ENCODE assay signal across 11 mouse cellular contexts in genomic region chr7:69398299-69398698, GRCm38 (mm10).
DNase-seq lines count a peak whose midpoint lies in the region; ATAC-seq and TF ChIP-seq lines count a peak whose summit lies in the region.
"Had no signal": no experiment of that assay in that cellular context is flagged by ENCODE, and none has a peak within 500 bp of the region (broad histone marks: within the 10 kb centered on the region; RNA-seq: fewer than 3 reads in every experiment).

No protein-coding gene starts in this region.

- H3K9me3 ChIP-seq in forebrain, embryonic 11.5 days (ENCODE audit: control insufficient read depth, low read length) = no peaks in the 10 kb centered on the region
- no peaks in the 10 kb centered on the region for H3K9me3 ChIP-seq in forebrain, embryonic 15.5 days
- H3K9me3 ChIP-seq in ES-E14 (ENCODE audit: control insufficient read depth, insufficient read depth, low read depth, low read length) = no peaks in the 10 kb centered on the region
- H3K9me3 ChIP-seq in forebrain, embryonic 12.5 days = no peaks in the 10 kb centered on the region

- H3K36me3 ChIP-seq in forebrain, embryonic 11.5 days (ENCODE audit: control insufficient read depth, insufficient read depth, low read length) = no peaks in the 10 kb centered on the region
- H3K36me3 ChIP-seq in forebrain, embryonic 15.5 days = no peaks in the 10 kb centered on the region
- no peaks in the 10 kb centered on the region for H3K36me3 ChIP-seq in ES-E14 (ENCODE audit: control insufficient read depth, insufficient read depth, low read length, poor library complexity, severe bottlenecking)
- H3K36me3 ChIP-seq in forebrain, embryonic 12.5 days (replicated peaks) = no peaks in the 10 kb centered on the region

- no peak overlapping the region for H3K9ac ChIP-seq in forebrain, embryonic 11.5 days (ENCODE audit: low read length)
- no peak overlapping the region for H3K9ac ChIP-seq in forebrain, embryonic 15.5 days (replicated peaks)
- no peak overlapping the region for H3K9ac ChIP-seq in ES-E14 (ENCODE audit: insufficient read depth, low read depth, low read length, poor library complexity, severe bottlenecking)
- no peak overlapping the region for H3K9ac ChIP-seq in forebrain, embryonic 12.5 days

- in situ Hi-C loops in ES-E14 (cut with MboI; ENCODE audit: low sequenced_read_pairs in 2 of 2, unreplicated experiment in 2 of 2) = no loop called here

- DNase-seq in forebrain, embryonic 11.5 days (ENCODE audit: low spot score) = no peak
- DNase-seq in ES-E14 (ENCODE audit: low read depth, low spot score) = no peak
- peak; percentile 10 for DNase-seq in kidney, postnatal 14 days
- DNase-seq in urinary bladder, adult 18-20 months (ENCODE audit: low spot score in 2 of 2) = no peak
- no peak for DNase-seq in cerebellum, postnatal 4 days (ENCODE audit: low spot score in 2 of 2)
- DNase-seq in heart, postnatal 25 days (ENCODE audit: low spot score) = no peak
- DNase-seq: heart, postnatal 14 days; lung, postnatal 10 days had no signal

- ATAC-seq in forebrain, embryonic 11.5 days (replicated peaks; ENCODE audit: low FRiP score) = peak; percentile 78
- ATAC-seq in forebrain, embryonic 15.5 days (replicated peaks) = no peak
- peak; percentile 36; the same call in 1 of the 2 replicates for ATAC-seq in forebrain, embryonic 12.5 days (ENCODE audit: low FRiP score)

- no peaks in the 10 kb centered on the region for H3K27me3 ChIP-seq in forebrain, embryonic 11.5 days (ENCODE audit: control insufficient read depth, insufficient read depth, low read length)
- H3K27me3 ChIP-seq in forebrain, embryonic 15.5 days = no peaks in the 10 kb centered on the region
- H3K27me3 ChIP-seq in forebrain, embryonic 12.5 days = no peaks in the 10 kb centered on the region

- no peak overlapping the region for H3K27ac ChIP-seq in forebrain, embryonic 11.5 days (ENCODE audit: low read depth, low read length)
- no peak overlapping the region for H3K27ac ChIP-seq in forebrain, embryonic 15.5 days (replicated peaks)
- no peak overlapping the region for H3K27ac ChIP-seq in ES-E14 (ENCODE audit: insufficient read depth, low read depth, low read length, poor library complexity, severe bottlenecking)
- no peak overlapping the region for H3K27ac ChIP-seq in forebrain, embryonic 12.5 days

- H3K4me3 ChIP-seq in forebrain, embryonic 11.5 days (ENCODE audit: low read depth, low read length) = no peak overlapping the region
- no peak overlapping the region for H3K4me3 ChIP-seq in forebrain, embryonic 15.5 days
- H3K4me3 ChIP-seq in ES-E14 (ENCODE audit: insufficient read depth in 1 of 2, low read depth in 1 of 2, low read length in 2 of 2, poor library complexity in 1 of 2, severe bottlenecking in 1 of 2) = no peak overlapping the region
- no peak overlapping the region for H3K4me3 ChIP-seq in forebrain, embryonic 12.5 days (replicated peaks)

- no peak overlapping the region for H3K4me2 ChIP-seq in forebrain, embryonic 11.5 days (ENCODE audit: low read depth, low read length, severe bottlenecking)
- H3K4me2 ChIP-seq in forebrain, embryonic 15.5 days (replicated peaks) = no peak overlapping the region
- no peak overlapping the region for H3K4me2 ChIP-seq in forebrain, embryonic 12.5 days
- H3K4me2 ChIP-seq: liver, embryonic 11.5 days had no signal

- intact Hi-C loops in heart, postnatal 25 days (cut with DNase I) = no loop called here

- WGBS in forebrain, embryonic 11.5 days = 14% methylated on average over 4 of the region's 4 CpGs
- 7% methylated on average over 4 of the region's 4 CpGs for WGBS in forebrain, embryonic 15.5 days
- 10% methylated on average over 4 of the region's 4 CpGs for whole genome bisulfite sequencing in forebrain, embryonic 12.5 days

- no peaks in the 10 kb centered on the region for H3K4me1 ChIP-seq in forebrain, embryonic 11.5 days (replicated peaks; ENCODE audit: control insufficient read depth, insufficient read depth, low read length)
- no peaks in the 10 kb centered on the region for H3K4me1 ChIP-seq in forebrain, embryonic 15.5 days
- no peaks in the 10 kb centered on the region for H3K4me1 ChIP-seq in ES-E14 (ENCODE audit: control insufficient read depth in 2 of 2, insufficient read depth in 2 of 2, low read length in 2 of 2, poor library complexity in 1 of 2)
- 0 out of 2 replicates have a peak, but pooled peaks cover 2% of the 10 kb centered on the region for H3K4me1 ChIP-seq in forebrain, embryonic 12.5 days

TF ChIP-seq in ES-E14, 5 proteins besides CTCF, POLR2A, EP300 and RAD21:
- TF ChIP-seq MAFK (IDR thresholded peaks at IDR 0.05; ENCODE audit: insufficient read depth, low read depth, low read length) (peak; percentile 93), ZC3H11A (IDR thresholded peaks at IDR 0.05; ENCODE audit: borderline replicate concordance, low read depth, low read length) (no peak)
